Mouse (Mus musculus) forebrain, embryonic 16.5 days (tissue): ENCODE results near the gene Disc1. TPM values are rescaled to one million over a fixed set of nuclear protein-coding genes. Genes with fewer than 3 reads are reported as not detected.

Source experiments
- ATAC-seq: fragments of 200-750 bp; cut with Nextera tagmentation; 2 replicates; pipeline ENCODE4 v1.8.0; 2017; ENCODE audit warnings: mild to moderate bottlenecking, moderate library complexity
- H3K27ac ChIP-seq: fragments of 300-500 bp; sonication (generic); 2 replicates; pipeline ENCODE4 v1.5.1; 2014; ENCODE audit warnings: low read length, control low read depth
- H3K27me3 ChIP-seq: fragments of 300-500 bp; sonication (generic); replicated peaks from 2 replicates; pipeline ENCODE4 v1.6.1; 2014; ENCODE audit warnings: low read length; ENCODE audit not compliant: control insufficient read depth, insufficient read depth
- H3K36me3 ChIP-seq: fragments of 300-500 bp; sonication (generic); 2 replicates; pipeline ENCODE4 v1.6.1; 2014; ENCODE audit not compliant: control insufficient read depth, insufficient read depth
- H3K4me1 ChIP-seq: fragments of 300-500 bp; sonication (generic); replicated peaks from 2 replicates; pipeline ENCODE4 v1.6.1; 2014; ENCODE audit warnings: low read length; ENCODE audit not compliant: control insufficient read depth, insufficient read depth
- H3K4me2 ChIP-seq: fragments of 300-500 bp; sonication (generic); 2 replicates; pipeline ENCODE4 v1.6.1; 2014; ENCODE audit warnings: mild to moderate bottlenecking, low read length, control low read depth
- H3K4me3 ChIP-seq: fragments of 300-500 bp; sonication (generic); replicated peaks from 2 replicates; pipeline ENCODE4 v1.5.1; 2014; ENCODE audit warnings: mild to moderate bottlenecking, low read length, control low read depth
- H3K9ac ChIP-seq: fragments of 300-500 bp; sonication (generic); replicated peaks from 2 replicates; pipeline ENCODE4 v1.6.1; 2014; ENCODE audit warnings: low read depth, low read length, control low read depth
- H3K9me3 ChIP-seq: fragments of 300-500 bp; sonication (generic); 2 replicates; pipeline ENCODE4 v1.6.1; 2016; ENCODE audit warnings: low read length; ENCODE audit not compliant: control insufficient read depth
- WGBS: fragments of 180-500 bp; shearing (Covaris S2); extraction: QIAGEN DNeasy Blood & Tissue Kit; methylation state at CpG from one replicate; pipeline ENCODE4 v1.1.7; 2014; 5-methylcytosine and 5-hydroxymethylcytosine counted together
- polyA plus RNA-seq: library from polyadenylated mRNA; unstranded; fragments of >200 nt; fragmentation: Nextera tagmentation; extraction: Ambion mirVana; gene quantifications from 2 replicates; pipeline ENCODE4 v1.2.1, GENCODE M21; 2015

Disc1 gene
- polyA plus RNA-seq, 1 experiment from 2014 or later, result 1.1 TPM

- Histone ChIP-seq H3K4me3 (no peak overlapping the region), H3K4me2 (no peak overlapping the region), H3K27me3 (no peaks in the 10 kb centered on the region), H3K9ac (no peak overlapping the region), H3K9me3 (no peaks in the 10 kb centered on the region), H3K27ac (no peak overlapping the region), H3K36me3 (no peaks in the 10 kb centered on the region), H3K4me1 (peaks cover 9% of the 10 kb centered on the region)
- ATAC-seq, result 0 out of 2 replicates have a peak, but pooled peaks have one; percentile 21
- 69% methylated on average over 11 of the region's 11 CpGs for WGBS
Observed at GRCm38 (mm10) chr8:125165505-125166446, 111.8 kb downstream of the Disc1 start.

- H3K27ac ChIP-seq, result peak overlapping the region; percentile 45; the same call in 1 of the 2 replicates
- H3K9me3 ChIP-seq, result no peaks in the 10 kb centered on the region
- H3K4me3 ChIP-seq, result no peak overlapping the region
- WGBS, result 69% methylated on average over 6 of the region's 6 CpGs
- no peak for ATAC-seq
- H3K4me2 ChIP-seq, result no peak overlapping the region
- H3K27me3 ChIP-seq, result no peaks in the 10 kb centered on the region
- H3K4me1 ChIP-seq, result peaks cover 9% of the 10 kb centered on the region
- no peaks in the 10 kb centered on the region for H3K36me3 ChIP-seq
- H3K9ac ChIP-seq, result no peak overlapping the region
Observed at GRCm38 (mm10) chr8:125166545-125166944, 112.5 kb downstream of the Disc1 start.

- ATAC-seq, result 0 out of 2 replicates have a peak, but pooled peaks have one; percentile 45
- H3K4me3 ChIP-seq, result no peak overlapping the region
- H3K36me3 ChIP-seq, result no peaks in the 10 kb centered on the region
- H3K4me1 ChIP-seq, result peaks cover 9% of the 10 kb centered on the region
- no peak overlapping the region for H3K27ac ChIP-seq
- no peak overlapping the region for H3K9ac ChIP-seq
- H3K27me3 ChIP-seq, result no peaks in the 10 kb centered on the region
- H3K4me2 ChIP-seq, result no peak overlapping the region
- no peaks in the 10 kb centered on the region for H3K9me3 ChIP-seq
- 45% methylated on average over 9 of the region's 9 CpGs for WGBS
Observed at GRCm38 (mm10) chr8:125166988-125167387, 113.0 kb downstream of the Disc1 start.

GRCm38 (mm10) chr8:125169628-125170027, 115.6 kb downstream of the Disc1 start:
- H3K9me3 ChIP-seq, result no peaks in the 10 kb centered on the region
- H3K4me1 ChIP-seq, result peaks cover 7% of the 10 kb centered on the region
- no peak overlapping the region for H3K9ac ChIP-seq
- H3K27ac ChIP-seq, result peak overlapping the region; percentile 57
- no peaks in the 10 kb centered on the region for H3K27me3 ChIP-seq
- H3K36me3 ChIP-seq, result no peaks in the 10 kb centered on the region
- 26% methylated on average over 3 of the region's 3 CpGs for WGBS
- no peak overlapping the region for H3K4me3 ChIP-seq
- no peak overlapping the region for H3K4me2 ChIP-seq
- ATAC-seq, result peak; percentile 50; the same call in 1 of the 2 replicates

DNA sequence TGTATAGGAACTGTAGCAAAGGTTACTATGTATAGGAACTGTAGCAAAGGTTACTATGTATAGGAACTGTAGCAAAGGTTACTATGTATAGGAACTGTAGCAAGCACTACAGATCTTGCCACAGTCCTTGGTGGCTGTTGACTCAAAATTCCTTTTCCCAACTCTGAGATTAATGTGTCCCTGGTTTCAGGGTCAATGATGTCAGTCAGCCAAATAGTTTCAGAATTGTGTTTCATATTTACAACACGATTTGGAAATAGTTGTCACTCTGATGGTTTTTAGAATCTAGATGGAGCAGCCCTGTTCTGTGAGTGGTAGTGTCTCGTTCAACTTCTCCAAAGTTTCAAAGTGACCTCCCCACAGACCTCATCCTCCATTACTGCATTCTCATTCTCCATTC, 117.5 kb downstream of the Disc1 start:
- peaks cover 7% of the 10 kb centered on the region for H3K4me1 ChIP-seq
- no peaks in the 10 kb centered on the region for H3K36me3 ChIP-seq
- no peak overlapping the region for H3K4me2 ChIP-seq
- WGBS, result 91% methylated on average over 2 of the region's 2 CpGs
- no peak overlapping the region for H3K9ac ChIP-seq
- no peak overlapping the region for H3K4me3 ChIP-seq
- no peaks in the 10 kb centered on the region for H3K27me3 ChIP-seq
- H3K27ac ChIP-seq, result no peak overlapping the region
- no peaks in the 10 kb centered on the region for H3K9me3 ChIP-seq
- no peak for ATAC-seq

- Histone ChIP-seq H3K27me3 (no peaks in the 10 kb centered on the region), H3K4me1 (peaks cover 5% of the 10 kb centered on the region; the same call in 1 of the 2 replicates), H3K27ac (no peak overlapping the region), H3K9ac (no peak overlapping the region), H3K9me3 (no peaks in the 10 kb centered on the region), H3K4me2 (no peak overlapping the region), H3K36me3 (no peaks in the 10 kb centered on the region), H3K4me3 (no peak overlapping the region)
- no peak for ATAC-seq
- 83% methylated on average over 7 of the region's 7 CpGs for WGBS
Observed at GRCm38 (mm10) chr8:125174237-125174636, 120.2 kb downstream of the Disc1 start.

DNA sequence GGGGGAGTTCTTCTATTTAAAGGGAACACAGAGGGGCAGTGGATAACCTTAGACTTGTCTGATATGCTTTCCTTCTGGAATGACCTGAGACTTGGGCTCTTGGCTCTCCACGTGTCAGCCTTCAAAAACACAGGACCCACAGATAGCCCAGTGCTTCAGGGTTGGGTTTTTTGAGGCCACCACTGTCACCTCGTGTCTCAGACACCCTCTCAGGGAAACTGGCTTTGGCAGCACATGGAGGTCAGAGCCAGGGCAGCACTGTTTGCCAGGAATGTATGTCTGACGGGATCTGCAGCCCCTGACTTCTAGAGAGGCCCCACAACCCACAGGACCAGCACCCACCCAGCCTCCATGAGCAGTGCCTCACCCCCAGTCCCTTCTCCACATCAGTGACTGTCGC, 120.9 kb downstream of the Disc1 start:
- Histone ChIP-seq H3K27ac (no peak overlapping the region), H3K36me3 (no peaks in the 10 kb centered on the region), H3K27me3 (no peaks in the 10 kb centered on the region), H3K9ac (no peak overlapping the region), H3K4me2 (no peak overlapping the region), H3K4me3 (no peak overlapping the region), H3K9me3 (no peaks in the 10 kb centered on the region), H3K4me1 (peaks cover 1% of the 10 kb centered on the region; the same call in 1 of the 2 replicates)
- 75% methylated on average over 4 of the region's 4 CpGs for WGBS
- ATAC-seq, result no peak

DNA sequence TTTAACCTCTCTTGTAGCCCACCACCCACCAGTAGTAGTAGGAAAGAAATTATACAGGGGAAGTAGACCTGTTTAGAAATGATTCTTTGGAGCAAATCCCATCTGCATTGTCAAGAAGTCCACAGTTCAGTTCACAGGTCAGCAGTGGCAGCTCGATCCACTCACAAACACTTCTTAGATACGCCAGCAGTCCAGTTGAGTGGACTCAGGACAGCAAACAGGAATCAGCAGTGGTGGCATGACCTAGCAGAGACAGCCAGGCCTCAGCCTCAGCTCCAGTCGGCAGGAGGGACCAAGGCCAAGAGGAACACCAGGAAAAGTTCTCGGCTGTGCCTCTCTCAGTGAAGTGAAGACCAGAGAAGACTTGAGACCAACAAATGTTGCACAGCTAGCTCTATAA, 121.7 kb downstream of the Disc1 start:
- Histone ChIP-seq H3K36me3 (no peaks in the 10 kb centered on the region), H3K27me3 (no peaks in the 10 kb centered on the region), H3K9me3 (no peaks in the 10 kb centered on the region), H3K4me3 (no peak overlapping the region), H3K4me2 (no peak overlapping the region), H3K9ac (no peak overlapping the region), H3K4me1 (no peaks in the 10 kb centered on the region; the same call in 1 of the 2 replicates), H3K27ac (no peak overlapping the region)
- no peak for ATAC-seq
- WGBS, result 88% methylated on average over 4 of the region's 4 CpGs

DNA sequence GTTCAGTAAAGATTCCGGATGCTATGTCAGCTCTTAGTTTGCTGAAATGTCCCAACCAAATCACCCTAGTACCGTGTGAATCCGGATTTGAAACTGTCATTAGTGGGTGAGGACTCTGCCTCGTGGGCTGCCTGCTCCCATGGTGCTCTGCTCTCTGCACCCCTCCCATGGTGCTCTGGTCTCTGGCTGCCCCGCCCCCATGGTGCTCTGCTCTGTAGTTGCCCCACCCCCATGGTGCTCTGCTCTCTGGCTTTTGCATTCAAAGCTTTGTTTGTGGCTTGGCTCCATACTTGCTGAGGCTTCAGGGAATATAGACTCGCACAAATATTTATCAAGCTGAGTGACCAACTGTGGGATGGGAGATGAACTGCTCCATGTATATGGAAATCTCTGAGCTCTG, 123.1 kb downstream of the Disc1 start:
- Histone ChIP-seq H3K4me1 (no peaks in the 10 kb centered on the region; the same call in 1 of the 2 replicates), H3K27me3 (no peaks in the 10 kb centered on the region), H3K4me3 (no peak overlapping the region), H3K4me2 (no peak overlapping the region), H3K27ac (no peak overlapping the region), H3K9ac (no peak overlapping the region), H3K36me3 (no peaks in the 10 kb centered on the region), H3K9me3 (no peaks in the 10 kb centered on the region)
- WGBS, result 89% methylated on average over 6 of the region's 6 CpGs
- no peak for ATAC-seq
